Mouse (Mus musculus): Measurements from ENCODE around the gene Mchr1.
"Not testable (repeated sequence)": the region's sequence is repeated elsewhere in the genome, so short reads cannot be mapped to it uniquely, and the experiment has no call there.

The Mchr1 gene

GRCm38 (mm10) chr15:81235086-81235920, at the start of gene Mchr1:
TSS of gene Mchr1 (plus strand) at chr15:81235499.
- DNase-seq (ENCODE audit: low read depth, low spot score): no peak

DNA sequence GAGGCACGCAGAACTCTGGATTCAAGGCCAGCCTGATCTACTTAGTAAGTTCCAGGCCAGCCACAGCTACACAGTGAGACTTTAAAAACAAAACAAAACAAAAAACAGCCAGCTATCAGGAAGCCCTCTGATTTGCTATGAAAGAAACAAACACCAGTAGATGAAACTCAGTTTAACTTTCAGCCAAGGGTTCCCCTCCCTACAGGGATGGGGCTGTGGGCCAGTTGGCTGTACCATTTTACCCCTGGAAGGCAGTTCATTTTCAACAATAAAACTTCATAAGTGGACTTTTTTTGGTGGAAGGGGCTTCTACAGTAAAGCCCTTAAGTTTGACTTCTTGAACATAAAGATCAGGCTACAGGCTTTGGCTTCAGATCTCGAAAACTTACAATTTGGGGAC, 46.2 kb upstream of the Mchr1 start:
- DNase-seq (ENCODE audit: low read depth, low spot score): no peak

GRCm38 (mm10) chr15:81190011-81190629, 45.2 kb upstream of the Mchr1 start:
- DNase-seq (ENCODE audit: low read depth, low spot score): no peak

- peak; percentile 92 for DNase-seq (ENCODE audit: low read depth, low spot score)
Measured at GRCm38 (mm10) chr15:81190630-81191178, 44.6 kb upstream of the Mchr1 start, which contains the start of gene Mrtfa. TSS of gene Mrtfa (minus strand) at chr15:81190757.

DNA sequence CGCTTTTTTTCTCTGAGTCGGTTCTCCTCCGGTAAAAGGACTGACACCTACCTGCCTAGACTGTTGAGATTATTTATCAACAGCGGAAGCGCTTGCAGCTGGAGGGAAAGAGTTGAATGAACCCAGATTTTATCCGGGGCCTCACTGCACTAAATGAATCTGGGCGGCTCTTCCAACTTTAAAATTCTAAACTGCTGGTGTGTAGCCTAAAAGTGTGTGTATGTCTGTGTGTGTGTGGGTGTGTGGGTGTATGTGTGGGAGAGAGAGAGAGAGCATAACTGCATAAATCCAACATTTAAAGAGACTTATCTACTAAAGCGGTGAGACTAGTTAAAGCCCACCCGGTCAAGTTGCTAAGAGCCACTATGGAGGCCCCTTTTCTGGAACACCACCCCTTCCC, 44.0 kb upstream of the Mchr1 start:
- no peak for DNase-seq (ENCODE audit: low read depth, low spot score)

DNA sequence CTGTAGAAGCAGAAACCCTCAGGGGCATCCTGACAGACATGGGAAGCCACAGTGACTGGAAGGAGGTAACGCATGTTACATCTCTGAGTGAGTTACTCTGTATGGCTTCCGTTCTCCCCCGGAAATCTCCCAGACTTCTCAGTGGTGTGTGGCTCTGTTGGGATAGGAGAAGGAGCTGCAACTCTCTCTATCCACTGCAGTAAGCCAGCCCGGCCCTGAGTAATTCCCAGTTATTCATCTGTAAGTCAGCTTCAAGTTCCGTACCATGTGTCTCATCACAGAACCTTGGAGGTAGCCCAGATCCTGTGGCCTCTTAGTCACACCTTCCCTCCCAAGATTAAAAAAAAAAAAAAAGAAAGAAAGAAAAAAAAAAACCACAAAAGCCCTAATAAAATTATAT, 43.0 kb upstream of the Mchr1 start:
- no peak for DNase-seq (ENCODE audit: low read depth, low spot score)

- DNase-seq (ENCODE audit: low read depth, low spot score): no peak
Measured at GRCm38 (mm10) chr15:81192858-81193257, 42.4 kb upstream of the Mchr1 start.

DNA sequence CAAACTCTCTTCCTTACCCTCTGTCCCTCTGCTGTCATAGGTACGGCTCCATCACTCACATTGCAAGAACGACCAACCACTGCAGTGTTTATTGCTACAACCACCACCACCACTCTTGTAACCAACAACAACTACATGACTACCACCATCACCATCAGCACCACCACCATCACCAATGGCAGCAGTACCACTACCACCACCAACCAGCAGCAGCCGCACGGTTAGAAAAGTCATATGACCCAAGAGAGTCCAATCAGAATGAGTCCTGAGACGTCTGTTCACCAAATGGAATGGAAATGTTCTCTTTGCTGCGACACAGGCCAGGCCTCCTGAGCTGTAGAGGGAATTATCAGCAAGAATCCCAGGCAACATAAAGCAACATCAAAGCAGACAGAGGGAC, 40.5 kb upstream of the Mchr1 start:
- no peak for DNase-seq (ENCODE audit: low read depth, low spot score)

DNA sequence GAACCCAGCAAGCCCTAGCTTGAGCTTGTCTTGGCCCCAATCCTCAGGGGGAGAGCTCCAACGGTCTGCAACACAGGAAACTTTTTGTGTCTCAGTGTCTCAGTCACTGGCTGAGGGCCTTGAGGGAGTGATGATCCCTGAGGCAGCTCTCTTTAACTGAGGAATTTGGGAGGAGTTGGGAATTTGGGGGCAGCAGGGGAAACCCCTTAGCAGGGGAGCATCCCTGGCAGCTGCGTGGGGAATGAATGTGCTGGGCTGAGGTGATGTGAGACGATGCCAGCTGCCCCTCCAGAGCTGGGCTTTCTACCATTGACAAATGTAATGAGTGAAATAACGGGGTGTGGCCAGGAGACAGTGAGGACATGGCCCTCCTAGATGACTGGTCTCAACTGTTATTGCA, 39.9 kb upstream of the Mchr1 start:
- no peak for DNase-seq (ENCODE audit: low read depth, low spot score)

- no peak for DNase-seq (ENCODE audit: low read depth, low spot score)
Measured at GRCm38 (mm10) chr15:81197197-81197596, 38.1 kb upstream of the Mchr1 start.

DNA sequence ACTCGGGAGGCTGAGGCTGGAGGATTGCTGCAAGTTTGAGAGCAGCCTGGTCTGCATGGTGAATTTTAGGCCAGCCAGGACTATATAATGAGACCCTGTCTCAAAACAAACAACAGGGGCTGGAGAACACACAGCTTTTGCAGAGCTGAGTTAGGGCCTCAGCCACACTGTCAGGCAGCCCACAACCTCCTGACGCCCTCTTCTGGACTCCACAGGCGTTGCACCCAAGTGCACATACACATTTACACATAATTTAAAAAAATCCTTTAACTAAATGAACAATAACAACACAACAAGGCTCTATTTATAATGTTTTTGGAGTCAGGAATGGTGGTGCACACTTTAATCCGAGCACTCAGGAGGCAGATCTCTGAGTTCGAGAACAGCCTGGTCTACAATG, 36.9 kb upstream of the Mchr1 start:
- no peak for DNase-seq (ENCODE audit: low read depth, low spot score)

DNA sequence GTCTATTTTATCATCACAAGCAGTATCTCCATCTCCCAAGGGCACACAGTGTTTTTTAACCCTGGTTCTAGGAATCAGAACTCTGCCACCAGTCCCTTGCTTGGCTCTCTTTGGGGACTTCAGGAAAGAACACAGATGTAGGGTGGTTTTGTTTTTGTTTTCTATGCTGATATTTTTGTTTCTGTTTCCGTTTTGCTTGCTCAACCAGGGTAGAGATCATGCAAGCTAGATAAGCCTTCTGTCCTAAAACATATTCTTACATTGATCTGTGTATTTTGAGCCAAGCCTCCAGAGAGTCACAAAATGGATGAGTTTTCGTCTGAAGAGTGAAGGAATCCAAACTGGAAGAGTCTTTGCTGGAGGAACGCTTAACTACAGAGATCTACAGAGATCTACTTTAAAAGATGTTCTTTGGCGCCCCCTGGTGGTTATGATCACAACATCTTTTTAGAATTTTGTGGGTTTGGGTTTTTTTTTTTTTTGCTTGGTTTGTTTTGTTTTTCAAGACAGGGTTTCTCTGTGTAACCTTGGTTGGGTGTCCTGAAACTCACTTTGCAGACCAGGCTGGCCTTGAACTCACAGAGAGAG, 35.8 kb upstream of the Mchr1 start:
- DNase-seq (ENCODE audit: low read depth, low spot score): peak; percentile 62

DNA sequence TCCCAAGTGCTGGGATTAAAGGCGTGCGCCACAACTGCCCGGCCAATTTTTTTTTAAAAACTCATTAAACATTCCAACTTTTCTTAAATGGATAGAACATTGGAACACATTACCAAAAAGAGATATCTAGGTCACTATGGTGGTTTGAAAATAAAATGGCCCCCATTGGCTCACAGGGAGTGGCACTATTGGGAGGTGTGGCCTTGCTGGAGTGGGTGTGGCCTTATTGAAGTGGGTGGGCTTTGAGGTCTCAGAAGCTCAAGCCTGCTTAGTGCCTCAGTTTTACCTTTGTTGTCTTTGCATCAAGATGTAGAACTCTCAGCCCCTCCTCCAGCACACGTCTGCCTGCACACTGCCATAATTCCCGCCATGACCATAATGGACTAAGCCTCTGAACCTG, 32.8 kb upstream of the Mchr1 start:
- no peak for DNase-seq (ENCODE audit: low read depth, low spot score)

DNA sequence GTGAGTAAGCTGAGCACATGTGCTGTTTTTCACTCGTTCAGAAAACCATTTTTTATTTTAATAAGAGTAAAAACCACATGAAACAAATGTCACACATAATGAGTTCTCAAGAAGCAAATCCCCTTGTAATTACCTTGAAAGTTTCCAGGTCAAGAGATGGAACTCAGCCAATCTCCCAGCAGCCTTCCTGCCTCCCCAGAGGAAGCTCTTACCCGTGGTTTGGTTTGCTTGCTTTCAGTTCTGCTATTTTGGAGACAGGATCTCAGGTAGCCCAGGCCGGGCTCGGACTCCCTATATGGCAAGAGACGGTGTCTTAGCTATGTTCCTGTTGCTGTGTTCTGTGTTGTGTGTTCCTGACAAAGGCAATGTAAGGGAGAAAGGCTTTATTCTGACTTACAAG, 24.8 kb upstream of the Mchr1 start:
- DNase-seq (ENCODE audit: low read depth, low spot score): no peak

DNA sequence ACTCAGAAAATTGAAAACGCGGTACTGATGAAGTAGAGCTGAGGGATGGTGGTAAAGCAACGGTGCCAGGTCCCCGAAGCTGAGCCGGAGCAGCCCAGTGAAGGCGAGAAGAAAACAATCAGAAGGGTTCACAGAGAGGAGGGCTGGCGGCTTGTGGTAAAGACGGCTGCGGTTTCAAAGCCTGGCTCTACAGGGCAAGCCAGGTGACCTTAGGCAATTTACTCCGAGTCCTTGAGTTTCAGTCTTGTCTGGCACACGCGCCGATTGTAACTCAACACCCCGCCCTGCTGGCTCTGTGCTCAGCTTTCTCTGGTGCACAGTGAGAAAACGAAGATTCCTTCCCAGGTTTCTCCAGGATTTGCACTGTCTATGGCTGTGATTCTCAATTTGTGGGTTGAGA, 22.3 kb upstream of the Mchr1 start:
- no peak for DNase-seq (ENCODE audit: low read depth, low spot score)

- no peak for DNase-seq (ENCODE audit: low read depth, low spot score)
Measured at GRCm38 (mm10) chr15:81216906-81217653, 18.2 kb upstream of the Mchr1 start.

DNA sequence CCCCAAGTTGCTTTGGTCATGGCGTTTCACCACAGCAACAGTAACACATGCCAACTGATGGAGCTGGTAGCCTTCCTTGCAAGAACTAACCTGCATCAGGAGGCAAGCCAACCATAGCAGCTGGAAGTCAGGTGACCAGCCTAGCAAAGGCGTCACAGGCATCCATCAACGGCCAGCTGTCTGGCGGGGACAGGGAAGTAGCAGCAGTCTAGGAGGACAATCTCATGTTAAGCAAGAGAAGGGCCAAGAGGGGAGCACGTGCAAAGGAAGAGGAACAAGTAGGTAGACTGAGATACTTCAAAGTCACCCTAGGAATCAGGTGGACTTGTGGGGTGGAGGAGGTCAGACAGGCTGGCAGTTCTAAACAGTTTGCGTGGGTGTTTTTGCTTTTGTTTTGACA, 16.2 kb upstream of the Mchr1 start:
- no peak for DNase-seq (ENCODE audit: low read depth, low spot score)

- DNase-seq (ENCODE audit: low read depth, low spot score): not testable (repeated sequence)
Measured at GRCm38 (mm10) chr15:81220051-81220450, 15.2 kb upstream of the Mchr1 start.

DNA sequence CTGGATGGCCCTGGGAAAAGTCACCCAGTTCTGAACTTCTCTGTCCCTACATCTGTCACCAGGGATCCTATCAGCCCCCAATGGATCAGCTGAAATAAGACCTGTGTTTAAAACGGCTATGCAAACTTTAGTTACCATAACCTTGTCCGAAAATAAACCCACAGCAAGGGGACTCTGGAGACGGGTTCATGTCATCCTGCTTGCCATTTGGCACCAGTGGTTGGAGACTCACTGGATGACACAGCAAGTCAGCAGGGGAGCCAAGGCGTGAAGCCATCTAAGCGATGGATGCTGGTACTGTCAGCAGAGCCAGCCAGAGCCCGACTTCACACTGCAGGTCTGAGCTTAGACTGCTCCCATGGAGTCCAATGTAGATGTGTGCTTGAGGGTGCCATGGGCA, 13.9 kb upstream of the Mchr1 start:
- no peak for DNase-seq (ENCODE audit: low read depth, low spot score)

DNA sequence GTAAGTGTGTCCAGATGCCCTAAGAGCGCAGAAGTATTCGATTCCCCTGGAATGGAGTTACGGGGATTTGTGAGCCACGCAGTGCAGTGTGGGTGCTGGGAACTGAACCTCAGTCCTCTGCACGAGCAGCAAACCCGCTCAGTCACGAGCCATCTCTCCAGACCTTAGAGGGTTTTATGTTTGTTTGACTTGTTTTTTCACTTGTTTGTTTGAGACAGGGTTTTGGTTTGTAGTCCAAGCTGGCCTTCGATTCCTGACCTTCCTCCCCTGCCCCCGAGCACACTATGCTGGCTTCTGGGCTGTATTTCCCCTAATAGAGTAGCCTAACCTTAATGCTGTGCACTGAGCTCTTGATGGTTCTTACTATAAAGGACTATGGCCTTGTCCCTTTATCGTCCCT, 10.3 kb upstream of the Mchr1 start:
- DNase-seq (ENCODE audit: low read depth, low spot score): no peak

DNA sequence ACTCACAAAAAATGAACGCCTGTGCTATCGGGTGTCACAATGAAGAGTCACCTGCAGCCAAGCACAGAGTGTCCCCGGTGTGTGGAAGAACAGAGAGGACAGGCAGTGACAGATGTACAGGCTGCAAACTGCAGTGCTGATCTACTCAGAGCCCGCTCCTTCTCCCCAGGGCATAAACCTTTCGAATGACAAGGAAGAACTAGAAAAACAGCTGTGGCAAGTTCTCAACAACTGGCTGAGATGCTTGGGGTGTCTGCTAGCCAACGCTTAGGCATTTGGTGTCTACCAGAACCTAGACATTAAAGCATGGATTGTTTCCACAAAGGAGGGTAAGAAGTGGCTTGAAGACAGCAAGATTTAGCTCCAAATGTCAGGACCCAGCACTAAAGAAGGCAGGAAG, 9.6 kb upstream of the Mchr1 start:
- DNase-seq (ENCODE audit: low read depth, low spot score): no peak

DNA sequence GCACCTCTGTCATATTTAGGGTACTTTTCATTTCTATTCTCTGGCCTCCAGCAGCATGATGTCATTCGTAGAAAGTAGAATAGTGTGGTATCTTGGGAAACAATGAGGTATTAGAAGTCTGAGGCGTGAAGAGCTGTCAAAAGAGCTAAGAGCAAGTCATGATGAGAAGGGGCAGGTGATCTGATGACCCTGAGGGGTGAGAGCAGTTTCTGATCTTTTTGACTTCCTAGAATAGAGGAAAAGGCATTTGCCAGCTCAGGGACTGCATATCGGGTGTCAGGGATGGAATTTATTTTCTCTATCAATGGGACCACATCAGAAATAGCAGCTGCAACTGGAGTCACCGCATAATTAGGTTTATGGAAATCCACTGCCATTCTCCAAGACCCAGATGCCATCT, 8.5 kb upstream of the Mchr1 start:
- no peak for DNase-seq (ENCODE audit: low read depth, low spot score)

Data from c-Kit-negative CD71-positive TER-119-positive erythroid progenitor cells, embryonic 14.5 days (primary cell).